Mouse (Mus musculus) ES-Bruce4 (cell line): ENCODE measurements at regions not wholly inside any gene's neighbourhood (a gene's known extent, or its start where the extent isn't known, plus 50 kb on each side); places are given as distances from the start of the nearest gene placed in this dataset.

ENCODE experiments used
- CTCF ChIP-seq: IDR thresholded peaks from one replicate; pipeline ENCODE4 v1.8.1; 2011; ENCODE audit warnings: low read depth, low read length
- EP300 ChIP-seq: IDR thresholded peaks from 2 replicates; pipeline ENCODE4 v1.6.1; 2011; ENCODE audit warnings: low read depth, low read length; ENCODE audit not compliant: insufficient read depth

GRCm38 (mm10) chr2:169037519-169037918 lies 82.1 kb upstream of the Zfp64 start:
- TF ChIP-seq CTCF (no peak), EP300 (no peak)
